Mouse (Mus musculus): ENCODE results near the gene Fam184b.

DNA sequence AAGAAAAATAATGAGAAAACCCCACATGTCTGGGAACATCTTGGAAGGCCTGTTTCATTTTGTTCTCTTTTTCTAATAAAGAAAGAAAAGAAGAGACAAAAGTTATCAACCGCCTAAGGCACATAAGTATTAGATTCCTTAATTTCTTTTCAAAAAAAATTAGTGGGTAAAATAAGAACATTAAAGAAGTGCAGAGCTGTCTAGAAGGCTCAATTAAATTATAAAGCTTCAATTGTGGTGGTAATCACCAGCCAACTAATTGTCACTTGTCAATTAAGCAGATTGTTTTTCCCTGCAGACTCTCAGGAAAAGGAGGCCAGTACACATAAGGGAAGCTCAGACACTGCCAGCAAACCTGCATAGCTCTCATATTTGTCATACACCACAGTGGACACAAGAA, 73.6 kb downstream of the Fam184b start:
- TF ChIP-seq MAFK (IDR thresholded peaks at IDR 0.05; ENCODE audit: insufficient replicate concordance, low read length), result no peak
- no peak for TF ChIP-seq TCF12 (IDR thresholded peaks at IDR 0.05; ENCODE audit: low read depth, low read length)
- no peak for TF ChIP-seq CTCF (conservative IDR thresholded peaks at IDR 0.05 in 1 of 2, IDR thresholded peaks at IDR 0.05 in 1 of 2; ENCODE audit: low read depth in 2 of 2, low read length in 2 of 2)
- TF ChIP-seq POLR2AphosphoS2 (IDR thresholded peaks at IDR 0.05; ENCODE audit: low read depth, low read length), result no peak
- no peak for TF ChIP-seq ZMIZ1 (IDR thresholded peaks at IDR 0.05; ENCODE audit: low read depth, low read length)
- TF ChIP-seq HCFC1 (IDR thresholded peaks at IDR 0.05; ENCODE audit: low read depth, low read length), result no peak
- TF ChIP-seq POLR2A (IDR thresholded peaks at IDR 0.05; ENCODE audit: low read depth, low read length), result no peak
- TF ChIP-seq ZNF384 (IDR thresholded peaks at IDR 0.05; ENCODE audit: low read depth, low read length), result no peak
- TF ChIP-seq SMC3 (IDR thresholded peaks at IDR 0.05; ENCODE audit: low read depth, low read length), result no peak
